Mouse (Mus musculus) limb, embryonic 14.5 days (tissue): ENCODE measurements around the gene 0610037L13Rik. TPM values are rescaled to one million over a fixed set of nuclear protein-coding genes. Genes with fewer than 3 reads are reported as not detected.

Source experiments
- ATAC-seq: fragments of 200-750 bp; cut with Nextera tagmentation; 2 replicates; pipeline ENCODE4 v1.8.0; 2017; ENCODE audit warnings: low read depth, moderate number of reproducible peaks, moderate TSS enrichment; ENCODE audit not compliant: low FRiP score
- DNase-seq: peaks from one replicate; pipeline ENCODE4 v3.0.0-alpha.2; 2015; ENCODE audit warnings: low spot score
- H3K27ac ChIP-seq: fragments of 300-500 bp; sonication (generic); replicated peaks from 2 replicates; pipeline ENCODE4 v1.5.1; 2014; ENCODE audit warnings: low read depth, mild to moderate bottlenecking, low read length, moderate library complexity, mixed read lengths
- H3K27me3 ChIP-seq: fragments of 300-500 bp; sonication (generic); 2 replicates; pipeline ENCODE4 v1.6.1; 2014; ENCODE audit warnings: low read length, mixed read lengths; ENCODE audit not compliant: control insufficient read depth, insufficient read depth
- H3K36me3 ChIP-seq: fragments of 300-500 bp; sonication (generic); 2 replicates; pipeline ENCODE4 v1.6.1; 2014; ENCODE audit warnings: mild to moderate bottlenecking, low read length, moderate library complexity, mixed read lengths; ENCODE audit not compliant: control insufficient read depth, insufficient read depth
- H3K4me1 ChIP-seq: fragments of 300-500 bp; sonication (generic); 2 replicates; pipeline ENCODE4 v1.6.1; 2014; ENCODE audit warnings: antibody characterized with exemption, low read length, mixed read lengths; ENCODE audit not compliant: control insufficient read depth, insufficient read depth
- H3K4me2 ChIP-seq: fragments of 300-500 bp; sonication (generic); replicated peaks from 2 replicates; pipeline ENCODE4 v1.6.1; 2014; ENCODE audit warnings: low read depth, mild to moderate bottlenecking, low read length, moderate library complexity; ENCODE audit not compliant: severe bottlenecking
- H3K4me3 ChIP-seq: fragments of 300-500 bp; sonication (generic); replicated peaks from 2 replicates; pipeline ENCODE4 v1.5.1; 2014; ENCODE audit warnings: low read length
- H3K9ac ChIP-seq: fragments of 300-500 bp; sonication (generic); 2 replicates; pipeline ENCODE4 v1.6.1; 2014; ENCODE audit warnings: mild to moderate bottlenecking, low read depth, low read length, moderate library complexity; ENCODE audit not compliant: severe bottlenecking
- H3K9me3 ChIP-seq: fragments of 300-500 bp; sonication (generic); 2 replicates; pipeline ENCODE4 v1.6.1; 2016; ENCODE audit warnings: low read length; ENCODE audit not compliant: control insufficient read depth
- POLR2A ChIP-seq: fragments of 200-500 bp; IDR thresholded peaks from 2 replicates; pipeline ENCODE4 v1.8.0; 2012; ENCODE audit warnings: inconsistent platforms, mild to moderate bottlenecking, moderate library complexity, borderline replicate concordance; ENCODE audit not compliant: insufficient read depth, insufficient read length; ENCODE audit errors: extremely low read depth
- WGBS: fragments of 180-500 bp; shearing (Covaris S2); extraction: QIAGEN DNeasy Blood & Tissue Kit; methylation state at CpG from one replicate; pipeline ENCODE4 v1.1.7; 2014; 5-methylcytosine and 5-hydroxymethylcytosine counted together
- polyA plus RNA-seq, 2 experiments: library from polyadenylated mRNA; depleted of rRNA in 1 of 2; stranded (reverse) in 1 of 2; unstranded in 1 of 2; fragments of >200 nt; fragmentation: Nextera tagmentation in 1 of 2; extraction: Ambion mirVana in 1 of 2; gene quantifications; 2 replicates each; pipeline versions ENCODE4 v1.2.1 to v1.2.3; 2012 to 2014

Gene 0610037L13Rik
- polyA plus RNA-seq (2012; rRNA removed) (139 and 189 TPM in 2 replicates), polyA plus RNA-seq (2014; fragmentation: Nextera tagmentation; extraction: Ambion mirVana) (159 and 163 TPM in 2 replicates)

DNA sequence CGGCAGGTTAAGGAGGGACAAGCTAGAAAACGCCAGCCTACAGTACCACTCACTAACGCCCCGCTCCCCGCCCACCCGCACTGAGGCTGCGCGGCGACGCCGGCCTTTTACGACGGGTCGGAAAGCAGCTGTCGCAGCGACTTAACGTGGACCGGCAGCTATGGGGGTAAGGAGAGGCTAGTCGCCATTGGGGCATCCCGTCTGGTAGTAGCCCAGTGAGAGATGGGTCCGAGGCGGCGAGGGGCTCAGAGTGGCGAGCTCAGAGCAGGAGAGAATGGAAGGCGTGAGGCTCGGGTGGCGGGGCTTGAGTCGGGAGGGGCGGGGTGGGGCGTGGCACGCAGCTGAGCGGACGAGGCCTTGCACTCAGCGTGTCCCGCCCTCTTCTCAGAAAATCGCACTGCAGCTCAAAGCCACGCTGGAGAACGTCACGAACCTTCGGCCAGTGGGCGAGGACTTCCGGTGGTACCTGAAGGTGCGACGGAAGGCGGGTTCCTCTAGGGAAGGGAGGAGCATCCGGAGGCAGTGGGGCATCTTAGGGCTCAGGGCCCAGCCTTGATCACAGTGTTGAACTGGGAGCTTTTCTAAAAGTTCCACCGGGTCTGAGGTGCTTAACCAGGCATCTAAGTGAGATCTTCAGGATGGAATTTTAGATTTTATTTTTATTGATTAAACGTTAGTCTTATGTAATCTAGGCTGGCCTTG lies at the start of gene 0610037L13Rik:
Gene 0610037L13Rik, plus strand, starts transcription at position 83 of the 702 bp plus-strand sequence.
- H3K4me1 ChIP-seq: no peaks in the 10 kb centered on the region; the same call in 1 of the 2 replicates
- H3K9me3 ChIP-seq: no peaks in the 10 kb centered on the region
- H3K27me3 ChIP-seq: no peaks in the 10 kb centered on the region
- under 1% methylated on average over 45 of the region's 48 CpGs for WGBS
- H3K4me3 ChIP-seq: peak within 1 kb of the TSS; percentile 59
- peak; percentile 86; the same call in 1 of the 2 replicates for TF ChIP-seq POLR2A
- peak; percentile 96 for ATAC-seq
- H3K9ac ChIP-seq: peak within 1 kb of the TSS; percentile 63
- peak within 1 kb of the TSS; percentile 86 for H3K27ac ChIP-seq
- DNase-seq: peak; percentile 95
- H3K36me3 ChIP-seq: peaks cover 47% of the 10 kb centered on the region
- H3K4me2 ChIP-seq: peak within 1 kb of the TSS; percentile 81

DNA sequence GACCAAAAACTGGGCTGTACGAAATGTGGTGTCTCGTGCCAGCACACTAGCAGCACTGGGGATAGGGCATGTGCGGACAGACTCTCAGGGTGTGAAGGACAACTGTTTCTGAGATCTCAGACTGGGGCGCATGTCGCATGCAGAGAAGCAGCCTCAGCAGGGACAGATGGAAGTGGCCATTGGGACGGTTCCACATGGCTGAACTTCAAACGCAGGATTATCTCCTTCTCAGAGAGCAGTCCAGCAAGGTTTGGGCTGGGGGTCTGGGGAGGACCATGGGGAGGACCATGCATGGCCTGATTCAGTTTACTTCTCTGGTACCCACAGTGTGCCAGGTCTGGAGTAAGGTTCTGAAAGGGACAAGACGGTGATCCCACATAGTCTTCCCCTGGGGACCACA lies 45.9 kb upstream of the 0610037L13Rik start:
- Histone ChIP-seq H3K9ac (no peak overlapping the region), H3K4me1 (no peaks in the 10 kb centered on the region), H3K4me2 (no peak overlapping the region), H3K36me3 (no peaks in the 10 kb centered on the region), H3K27ac (no peak overlapping the region), H3K9me3 (no peaks in the 10 kb centered on the region), H3K4me3 (no peak overlapping the region), H3K27me3 (peaks cover 13% of the 10 kb centered on the region; the same call in 1 of the 2 replicates)
- ATAC-seq (no peak), DNase-seq (no peak)
- 92% methylated on average over 8 of the region's 8 CpGs for WGBS
- no peak for TF ChIP-seq POLR2A

DNA sequence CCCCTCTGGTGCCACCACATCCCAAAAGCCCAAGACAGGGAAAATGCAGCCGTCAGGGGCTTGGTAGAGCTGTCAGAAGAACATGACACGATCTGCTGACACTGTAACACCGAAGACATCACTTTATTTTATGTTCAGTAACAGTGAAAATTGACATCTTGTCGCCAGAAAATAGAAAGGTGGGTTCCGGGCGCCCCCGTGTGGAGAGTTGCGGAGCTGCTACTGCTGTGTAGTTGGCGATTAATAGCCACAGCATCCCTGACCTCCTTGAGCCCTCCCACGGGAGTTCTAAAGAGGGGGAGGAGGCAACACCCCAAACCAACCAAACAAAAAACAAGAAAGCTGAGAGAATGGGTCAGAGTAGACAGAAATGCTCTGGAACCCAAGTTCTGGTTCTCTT lies 44.6 kb upstream of the 0610037L13Rik start:
- H3K4me1 ChIP-seq: no peaks in the 10 kb centered on the region
- H3K36me3 ChIP-seq: no peaks in the 10 kb centered on the region
- H3K27me3 ChIP-seq: peaks cover 13% of the 10 kb centered on the region; the same call in 1 of the 2 replicates
- no peak overlapping the region for H3K9ac ChIP-seq
- H3K4me3 ChIP-seq: no peak overlapping the region
- WGBS: 4% methylated on average over 10 of the region's 10 CpGs
- no peak for TF ChIP-seq POLR2A
- DNase-seq: peak; percentile 63
- no peaks in the 10 kb centered on the region for H3K9me3 ChIP-seq
- no peak overlapping the region for H3K27ac ChIP-seq
- H3K4me2 ChIP-seq: no peak overlapping the region
- no peak for ATAC-seq

DNA sequence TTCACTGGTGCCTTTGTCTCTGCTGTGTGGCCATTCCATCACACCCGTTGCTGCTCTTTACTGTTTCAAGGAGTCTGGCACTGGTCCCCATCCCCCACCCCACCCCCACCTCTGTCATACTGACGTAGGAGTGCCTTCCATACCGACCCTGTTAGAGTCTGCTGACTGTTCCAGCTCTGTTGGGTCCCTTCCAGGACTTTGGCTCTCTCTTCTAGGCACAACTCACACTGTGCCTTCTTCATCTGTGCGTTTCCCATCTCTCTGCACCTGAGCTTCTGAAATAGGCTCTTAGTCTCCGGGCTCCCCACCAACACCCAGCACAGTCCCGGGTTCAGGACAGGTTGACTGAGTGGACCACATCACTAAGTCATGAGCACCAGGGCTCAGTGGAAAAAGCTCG lies 42.8 kb upstream of the 0610037L13Rik start:
- Histone ChIP-seq H3K27ac (no peak overlapping the region), H3K4me1 (no peaks in the 10 kb centered on the region), H3K36me3 (no peaks in the 10 kb centered on the region), H3K4me2 (no peak overlapping the region), H3K9me3 (no peaks in the 10 kb centered on the region), H3K27me3 (peaks cover 13% of the 10 kb centered on the region; the same call in 1 of the 2 replicates), H3K4me3 (no peak overlapping the region), H3K9ac (no peak overlapping the region)
- DNase-seq (no peak), ATAC-seq (no peak)
- TF ChIP-seq POLR2A: no peak
- WGBS: 73% methylated on average over 7 of the region's 7 CpGs

DNA sequence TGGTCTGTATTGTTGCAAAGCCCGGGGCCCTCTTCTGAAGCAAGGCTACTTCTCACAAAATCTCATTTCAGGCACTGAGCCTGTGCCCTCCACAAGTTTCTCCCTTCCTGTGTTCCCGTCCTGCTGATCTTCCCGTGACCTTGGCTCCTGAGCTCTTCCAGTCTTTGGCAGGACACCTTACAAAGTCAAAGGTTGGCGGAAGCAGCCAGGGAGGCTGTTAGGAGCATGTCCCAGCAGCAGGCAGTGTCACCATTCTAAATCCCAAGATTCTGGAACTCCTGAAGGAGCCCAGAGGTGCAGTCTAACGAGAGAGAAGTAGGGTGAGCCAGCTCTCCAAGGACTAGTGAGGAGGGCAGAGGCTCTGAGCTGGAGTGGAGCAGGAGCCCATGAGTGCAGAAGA lies 41.1 kb upstream of the 0610037L13Rik start:
- H3K27me3 ChIP-seq: peaks cover 13% of the 10 kb centered on the region; the same call in 1 of the 2 replicates
- ATAC-seq (no peak), DNase-seq (no peak)
- H3K36me3 ChIP-seq: no peaks in the 10 kb centered on the region
- H3K4me3 ChIP-seq: no peak overlapping the region
- H3K4me1 ChIP-seq: no peaks in the 10 kb centered on the region
- TF ChIP-seq POLR2A: no peak
- H3K4me2 ChIP-seq: no peak overlapping the region
- no peak overlapping the region for H3K27ac ChIP-seq
- H3K9me3 ChIP-seq: no peaks in the 10 kb centered on the region
- no peak overlapping the region for H3K9ac ChIP-seq
- WGBS: 81% methylated on average over 5 of the region's 5 CpGs
